Mouse (Mus musculus) E14TG2a.4 (cell line): ENCODE measurements around the gene Rnf43.

Source experiments
- H3K27me3 ChIP-seq: 2 replicates; pipeline ENCODE4 v1.6.1; 2014; ENCODE audit warnings: low read length, control low read depth; ENCODE audit not compliant: insufficient read depth
- H3K36me3 ChIP-seq: 2 replicates; pipeline ENCODE4 v1.6.1; 2014; ENCODE audit warnings: low read length, control low read depth; ENCODE audit not compliant: insufficient read depth
- H3K4me1 ChIP-seq: replicated peaks from 2 replicates; pipeline ENCODE4 v1.6.1; 2014; ENCODE audit warnings: low read depth, low read length, control low read depth
- H3K4me3 ChIP-seq: replicated peaks from 2 replicates; pipeline ENCODE4 v1.5.1; 2014; ENCODE audit warnings: mild to moderate bottlenecking, low read length
- H3K9me3 ChIP-seq: 2 replicates; pipeline ENCODE4 v1.6.1; 2014; ENCODE audit warnings: low read length, control low read depth
- CTCF ChIP-seq: conservative IDR thresholded peaks from 2 replicates; pipeline ENCODE4 v1.5.1; 2014; ENCODE audit warnings: low read length
- NANOG ChIP-seq: IDR thresholded peaks from 2 replicates; pipeline ENCODE4 v1.6.1; 2014; ENCODE audit warnings: borderline replicate concordance, low read length, mixed read lengths
- POU5F1 ChIP-seq: IDR thresholded peaks from 2 replicates; pipeline ENCODE4 v1.6.1; 2014; ENCODE audit warnings: low read length, borderline replicate concordance

The Rnf43 gene

DNA sequence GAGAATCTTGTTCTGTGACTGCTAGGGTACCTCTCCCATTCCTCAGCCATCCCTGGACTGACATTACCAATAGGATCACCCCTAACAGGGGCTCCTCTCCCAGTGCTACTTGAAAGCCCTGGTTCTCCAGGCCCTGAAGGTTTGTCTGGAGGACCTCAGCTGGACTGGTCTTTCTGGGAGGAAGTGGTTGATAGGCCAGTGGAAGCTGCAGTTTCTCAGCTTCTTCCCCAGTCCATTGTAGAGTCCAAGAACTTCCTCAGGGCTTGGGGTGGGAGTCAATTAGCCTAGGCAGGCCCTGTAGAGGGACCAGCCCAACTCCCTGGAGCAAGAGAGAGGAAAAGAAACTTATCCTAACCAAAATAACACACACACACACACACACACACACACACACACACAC, 63.0 kb downstream of the Rnf43 start:
- Histone ChIP-seq H3K4me1 (peaks cover 28% of the 10 kb centered on the region), H3K4me3 (no peak overlapping the region), H3K9me3 (no peaks in the 10 kb centered on the region), H3K36me3 (no peaks in the 10 kb centered on the region), H3K27me3 (peaks cover 55% of the 10 kb centered on the region)
- TF ChIP-seq CTCF (no peak), NANOG (no peak), POU5F1 (no peak)

DNA sequence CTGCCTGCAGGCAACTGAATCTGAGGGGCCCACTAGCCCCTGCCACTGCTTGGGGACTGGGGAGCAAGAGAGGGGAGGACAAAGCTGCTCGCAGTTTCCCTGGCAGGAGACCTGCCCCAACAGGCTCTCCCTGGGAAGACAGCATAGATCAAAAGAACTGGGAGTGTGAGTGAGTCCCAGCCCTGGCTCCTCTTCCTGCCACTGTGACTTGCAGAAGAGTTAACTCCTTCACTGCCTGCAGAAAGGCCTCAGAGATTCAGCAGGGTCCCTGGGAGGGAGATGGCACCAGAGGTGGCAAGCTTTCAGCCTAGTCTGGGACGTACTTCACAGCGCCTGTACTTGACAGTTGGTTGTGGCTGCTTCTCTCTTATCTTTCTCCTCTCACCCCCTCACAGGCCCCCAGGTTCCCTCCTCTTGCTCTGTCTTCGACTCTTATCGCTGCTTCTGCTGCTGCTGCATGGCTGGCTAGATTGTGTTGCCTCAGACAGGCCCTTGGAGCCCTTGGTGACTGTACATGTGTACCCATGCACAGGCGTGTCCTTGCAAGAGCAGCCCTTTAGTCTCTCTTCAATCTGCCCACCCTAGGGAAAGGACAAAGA, 63.5 kb downstream of the Rnf43 start:
- Histone ChIP-seq H3K36me3 (no peaks in the 10 kb centered on the region), H3K9me3 (no peaks in the 10 kb centered on the region), H3K4me1 (peaks cover 27% of the 10 kb centered on the region), H3K27me3 (peaks cover 49% of the 10 kb centered on the region), H3K4me3 (no peak overlapping the region)
- TF ChIP-seq POU5F1 (no peak), NANOG (no peak), CTCF (no peak)

DNA sequence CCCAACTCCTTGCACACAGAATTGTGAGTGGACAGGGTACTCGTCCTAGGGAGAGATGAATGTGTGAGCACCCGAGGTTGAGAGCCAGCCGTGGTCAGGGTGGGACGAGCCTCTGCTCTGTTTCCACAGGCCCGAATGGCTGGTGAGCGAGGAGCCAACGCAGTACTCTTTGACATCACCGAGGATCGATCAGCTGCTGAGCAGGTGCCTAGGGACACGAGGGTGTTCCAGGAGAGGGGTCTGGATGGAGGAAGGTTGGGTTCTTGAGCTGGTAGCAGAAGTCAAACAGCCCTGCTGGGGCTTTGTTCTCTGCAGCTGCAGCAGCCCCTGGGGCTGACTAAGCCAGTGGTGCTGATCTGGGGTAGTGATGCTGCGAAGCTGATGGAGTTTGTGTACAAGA, 64.5 kb downstream of the Rnf43 start:
- no peak for TF ChIP-seq POU5F1
- TF ChIP-seq NANOG: no peak
- TF ChIP-seq CTCF: no peak
- Histone ChIP-seq H3K36me3 (no peaks in the 10 kb centered on the region), H3K4me3 (no peak overlapping the region), H3K27me3 (peaks cover 44% of the 10 kb centered on the region), H3K9me3 (no peaks in the 10 kb centered on the region), H3K4me1 (peaks cover 34% of the 10 kb centered on the region)

DNA sequence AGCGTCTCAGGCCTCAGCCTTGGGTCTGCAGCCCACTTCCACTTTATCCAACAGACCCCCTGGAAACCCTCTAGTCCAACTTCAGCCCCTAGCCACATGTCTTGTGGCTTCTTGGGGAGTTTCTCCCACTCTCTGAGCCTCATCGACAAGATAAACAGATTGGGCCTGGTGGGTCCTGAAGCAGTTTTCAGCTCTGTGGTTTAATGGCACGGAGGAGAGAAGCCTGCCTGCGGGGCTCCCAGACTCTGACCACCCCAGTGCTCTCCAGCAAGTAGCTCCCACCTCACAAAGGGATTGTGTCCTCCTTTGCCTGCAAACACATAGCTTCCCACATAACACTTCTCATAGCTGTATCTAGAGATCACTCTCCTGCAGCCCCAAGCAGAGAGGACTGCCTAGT, 64.9 kb downstream of the Rnf43 start:
- Histone ChIP-seq H3K9me3 (no peaks in the 10 kb centered on the region), H3K4me3 (no peak overlapping the region), H3K36me3 (no peaks in the 10 kb centered on the region), H3K4me1 (peaks cover 35% of the 10 kb centered on the region), H3K27me3 (peaks cover 49% of the 10 kb centered on the region)
- TF ChIP-seq NANOG (no peak), CTCF (no peak), POU5F1 (no peak)

DNA sequence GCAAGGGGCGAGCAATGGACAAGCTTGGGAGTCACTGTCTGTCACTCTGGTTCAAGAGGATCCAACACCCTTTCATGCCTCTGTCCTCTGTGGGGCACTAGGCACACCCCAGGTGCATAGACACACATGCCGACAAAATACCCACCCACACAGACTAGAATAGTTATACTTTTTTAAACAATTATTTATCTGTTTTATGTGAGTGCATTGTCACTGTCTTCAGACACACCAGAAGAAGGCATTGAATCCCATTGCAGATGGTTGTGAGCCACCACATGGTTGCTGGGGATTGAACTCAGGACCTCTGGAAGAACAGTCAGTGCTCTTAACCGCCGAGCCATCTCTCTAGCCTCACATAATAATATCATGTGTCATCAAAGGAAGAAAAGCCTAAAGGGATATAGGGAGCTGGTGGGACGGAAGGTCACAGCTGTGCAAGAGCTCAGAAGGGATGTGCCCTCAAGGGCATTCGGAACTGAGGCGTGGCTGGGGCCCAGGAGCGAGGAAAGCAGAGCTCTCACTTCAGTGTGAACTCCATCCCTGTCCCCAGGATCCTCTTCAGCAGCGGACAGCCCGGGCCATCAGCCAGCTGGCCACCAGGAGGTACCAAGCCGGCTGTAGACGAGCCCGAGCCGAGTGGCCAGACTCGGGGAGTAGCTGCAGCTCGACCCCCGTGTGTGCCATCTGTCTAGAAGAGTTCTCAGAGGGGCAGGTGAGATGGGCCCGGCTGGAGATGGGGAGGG, 66.5 kb downstream of the Rnf43 start:
- no peak overlapping the region for H3K4me3 ChIP-seq

DNA sequence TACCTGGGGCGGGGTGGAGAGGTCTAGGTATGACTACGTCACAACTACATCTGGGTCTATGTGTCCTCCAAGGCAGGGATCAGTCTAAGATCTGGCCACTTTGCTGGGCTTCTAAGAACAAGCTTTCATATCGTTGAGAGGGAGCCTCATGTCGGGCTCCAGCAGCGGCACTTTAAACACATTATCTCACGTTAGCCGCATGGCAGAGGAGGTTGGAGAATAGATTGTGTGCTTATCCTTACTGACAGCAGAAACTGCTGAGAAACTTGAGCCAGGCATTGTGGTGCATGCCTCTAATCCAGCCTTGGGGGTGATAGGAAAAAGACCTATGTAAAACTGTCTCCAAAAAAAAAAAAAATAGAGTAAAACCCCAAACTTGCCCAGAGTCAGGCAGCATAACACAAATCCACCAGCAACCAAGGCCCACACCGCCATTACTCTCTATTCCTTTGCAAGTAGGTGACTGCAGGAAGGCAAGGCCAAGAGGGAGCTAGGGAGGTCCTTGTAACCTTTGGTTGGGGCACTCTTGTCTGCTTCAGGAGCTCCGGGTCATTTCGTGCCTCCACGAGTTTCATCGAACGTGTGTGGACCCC, 67.2 kb downstream of the Rnf43 start:
- no peaks in the 10 kb centered on the region for H3K9me3 ChIP-seq
- peaks cover 69% of the 10 kb centered on the region for H3K27me3 ChIP-seq
- peaks cover 47% of the 10 kb centered on the region for H3K4me1 ChIP-seq
- TF ChIP-seq CTCF (no peak), POU5F1 (no peak), NANOG (no peak)
- no peaks in the 10 kb centered on the region for H3K36me3 ChIP-seq
- H3K4me3 ChIP-seq: no peak overlapping the region

More for the DNA sequence above, 66.5 kb downstream of the Rnf43 start:
- Histone ChIP-seq H3K4me1 (peaks cover 40% of the 10 kb centered on the region), H3K9me3 (no peaks in the 10 kb centered on the region), H3K27me3 (peaks cover 62% of the 10 kb centered on the region), H3K36me3 (no peaks in the 10 kb centered on the region)
- TF ChIP-seq POU5F1 (no peak), NANOG (no peak), CTCF (no peak)

DNA sequence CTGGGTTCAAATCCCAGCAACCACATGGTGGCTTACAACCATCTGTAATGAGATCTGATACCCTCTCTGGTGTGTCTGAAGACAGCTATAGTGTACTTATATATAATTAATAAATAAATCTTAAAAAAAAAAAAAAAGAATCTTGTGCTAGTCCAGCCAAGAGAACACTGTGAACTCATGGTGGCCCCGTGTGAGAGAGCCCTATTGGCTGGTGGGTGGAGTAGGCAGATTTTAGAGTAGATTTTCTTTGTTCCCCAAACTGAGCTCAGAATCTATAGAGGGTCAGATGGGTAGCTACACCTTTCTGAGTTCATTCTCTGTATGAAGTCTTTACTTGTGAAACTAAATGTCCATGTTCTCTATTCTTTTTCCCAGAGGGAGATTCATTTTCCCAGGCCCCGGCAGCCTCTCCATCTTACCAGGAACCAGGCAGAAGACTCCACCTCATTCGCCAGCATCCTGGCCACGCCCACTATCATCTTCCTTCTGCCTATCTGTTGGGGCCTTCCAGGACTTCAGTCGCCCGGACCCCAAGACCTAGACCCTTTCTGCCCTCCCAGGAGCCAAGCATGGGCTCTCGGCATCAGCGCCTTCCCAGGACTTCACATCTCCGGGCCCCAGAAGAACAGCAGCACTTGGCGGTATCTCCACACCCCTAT, 68.3 kb downstream of the Rnf43 start:
- no peaks in the 10 kb centered on the region for H3K9me3 ChIP-seq
- peaks cover 72% of the 10 kb centered on the region for H3K27me3 ChIP-seq
- TF ChIP-seq POU5F1 (no peak), CTCF (no peak), NANOG (no peak)
- H3K4me3 ChIP-seq: peak overlapping the region; percentile 73
- peaks cover 48% of the 10 kb centered on the region for H3K4me1 ChIP-seq
- no peaks in the 10 kb centered on the region for H3K36me3 ChIP-seq

DNA sequence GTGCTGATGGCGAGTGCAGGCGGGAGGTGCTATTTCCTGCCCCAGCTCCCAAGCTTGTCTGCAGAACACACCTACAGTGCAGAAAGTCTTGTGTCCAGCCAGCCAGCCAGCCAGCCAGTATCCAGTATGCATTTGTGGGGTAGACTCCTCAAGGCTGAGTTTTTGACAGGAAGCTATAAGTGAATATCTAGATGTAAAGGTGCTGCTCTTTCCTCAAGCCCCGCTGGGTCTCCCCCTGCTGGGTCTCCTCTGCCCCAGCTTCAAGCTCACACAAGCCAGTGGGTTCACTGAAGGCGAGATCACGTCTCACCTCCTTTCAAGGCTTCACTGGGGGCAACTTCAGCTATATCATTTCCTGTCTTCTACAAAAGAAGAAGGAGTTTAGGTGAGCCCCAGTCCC, 71.8 kb downstream of the Rnf43 start:
- H3K36me3 ChIP-seq: peaks cover 3% of the 10 kb centered on the region
- H3K4me3 ChIP-seq: no peak overlapping the region
- H3K27me3 ChIP-seq: peaks cover 58% of the 10 kb centered on the region
- H3K9me3 ChIP-seq: no peaks in the 10 kb centered on the region
- TF ChIP-seq NANOG: no peak
- TF ChIP-seq POU5F1: no peak
- no peak for TF ChIP-seq CTCF
- peaks cover 47% of the 10 kb centered on the region for H3K4me1 ChIP-seq
